Comparison of ENCODE assay signal across 15 mouse cellular contexts in the genomic region with DNA sequence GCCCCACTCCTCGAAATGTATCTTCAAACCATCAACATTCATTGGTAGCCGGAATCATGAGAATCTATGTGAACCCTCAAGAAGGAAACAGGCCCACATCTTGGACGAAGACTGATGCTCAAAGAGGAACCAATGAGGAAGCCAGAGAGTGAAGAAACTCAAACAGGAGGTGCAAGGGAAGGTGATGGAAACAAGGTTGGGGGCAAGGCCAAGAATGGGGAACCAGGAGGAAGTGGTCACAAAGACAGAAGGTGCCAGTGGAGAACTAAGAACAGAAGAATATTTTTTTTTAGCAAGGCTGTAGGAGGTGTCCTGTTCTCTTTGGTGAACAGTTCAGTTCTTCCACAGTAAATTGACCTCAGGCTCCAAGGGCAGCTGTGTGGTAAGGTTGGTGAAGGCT. TPM values are rescaled to one million over a fixed set of nuclear protein-coding genes. Genes with fewer than 3 reads are reported as not detected.
DNase-seq lines count a peak whose midpoint lies in the region; ATAC-seq lines count a peak whose summit lies in the region.
"Had no signal": no experiment of that assay in that cellular context is flagged by ENCODE, and none has a peak within 500 bp of the region (broad histone marks: within the 10 kb centered on the region; RNA-seq: fewer than 3 reads in every experiment).

No protein-coding gene starts in this region.

- peak; percentile 26 for DNase-seq in CD4-positive helper T cell, adult 2 months (ENCODE audit: low read depth, low spot score)
- DNase-seq in retina, postnatal 1 day, result no peak
- DNase-seq in right cerebral cortex, postnatal 14 days, result no peak
- DNase-seq in embryo, embryonic 11 days, result no peak
- DNase-seq: adrenal gland, postnatal 25 days; cerebellum, adult 2 months; cerebellum, postnatal 10 days; heart, postnatal 10 days; heart, postnatal 4 days had no signal

- ATAC-seq in common myeloid progenitor, adult 5-6 weeks (replicated peaks; ENCODE audit: low read depth, poor library complexity, severe bottlenecking), result peak; percentile 86
- peak; percentile 88 for ATAC-seq in megakaryocyte, adult 5-6 weeks (ENCODE audit: poor library complexity, severe bottlenecking)
- ATAC-seq: CD4-positive, CD25-positive, alpha-beta regulatory T cell, adult 4 months; forebrain, embryonic 15.5 days; hindbrain, postnatal 0 days; intestine, embryonic 15.5 days had no signal

RNA-seq across cellular contexts. Expression of a gene that starts 38.0 kb away (rescaled TPM):
- 40.6 and 44.8 TPM in 2 replicates for total RNA-seq in common myeloid progenitor, adult 5-6 weeks (2017)
- 4.2 and 7.3 TPM in 2 replicates for total RNA-seq in megakaryocyte, adult 5-6 weeks (2015)
- total RNA-seq in megakaryocyte, adult 5-6 weeks (2017), result 5.7 and 8.9 TPM in 2 replicates
